Mouse (Mus musculus): ENCODE measurements around the gene Myo16. TPM values are rescaled to one million over a fixed set of nuclear protein-coding genes. Genes with fewer than 3 reads are reported as not detected.

Gene Myo16
- polyA plus RNA-seq (2015; fragmentation: Nextera tagmentation; extraction: Ambion mirVana) = 0.18 and 0.25 TPM in 2 replicates

- peak; percentile 91; the same call in 1 of the 2 replicates for ATAC-seq (ENCODE audit: low FRiP score, low TSS enrichment)
- under 1% methylated on average over 61 of the region's 61 CpGs for WGBS
- peak within 1 kb of the TSS; percentile 65 for H3K4me3 ChIP-seq (ENCODE audit: low read length)
These were observed at the start of gene Myo16 for GRCm38 (mm10) chr8:10153611-10154438. Gene Myo16 (plus strand): TSS chr8:10153911.

GRCm38 (mm10) chr8:10108516-10109271, 45.0 kb upstream of the Myo16 start:
- H3K4me1 ChIP-seq (ENCODE audit: insufficient read depth, low read length) = no peaks in the 10 kb centered on the region
- H3K27ac ChIP-seq (ENCODE audit: low read length) = no peak overlapping the region
- WGBS = 82% methylated on average over 8 of the region's 8 CpGs
- ATAC-seq (ENCODE audit: low FRiP score, low TSS enrichment) = no peak
- H3K4me3 ChIP-seq (ENCODE audit: low read length) = no peak overlapping the region
- no peak overlapping the region for H3K9ac ChIP-seq (replicated peaks; ENCODE audit: low read length)
- no peaks in the 10 kb centered on the region for H3K27me3 ChIP-seq (ENCODE audit: insufficient read depth, low read length)
- H3K36me3 ChIP-seq (ENCODE audit: insufficient read depth, low read length) = no peaks in the 10 kb centered on the region
- no peaks in the 10 kb centered on the region for H3K9me3 ChIP-seq (ENCODE audit: low read length)
- no peak overlapping the region for H3K4me2 ChIP-seq (replicated peaks; ENCODE audit: low read depth, low read length)

More at GRCm38 (mm10) chr8:10153611-10154438, at the start of gene Myo16:
- H3K4me2 ChIP-seq (replicated peaks; ENCODE audit: low read depth, low read length) = peak within 1 kb of the TSS; percentile 90
- H3K9me3 ChIP-seq (ENCODE audit: low read length) = no peaks in the 10 kb centered on the region
- H3K27ac ChIP-seq (ENCODE audit: low read length) = no peak within 1 kb of the TSS
- H3K4me1 ChIP-seq (ENCODE audit: insufficient read depth, low read length) = peaks cover 7% of the 10 kb centered on the region
- peaks cover 26% of the 10 kb centered on the region for H3K27me3 ChIP-seq (ENCODE audit: insufficient read depth, low read length)
- H3K9ac ChIP-seq (replicated peaks; ENCODE audit: low read length) = peak within 1 kb of the TSS; percentile 64
- H3K36me3 ChIP-seq (ENCODE audit: insufficient read depth, low read length) = no peaks in the 10 kb centered on the region

DNA sequence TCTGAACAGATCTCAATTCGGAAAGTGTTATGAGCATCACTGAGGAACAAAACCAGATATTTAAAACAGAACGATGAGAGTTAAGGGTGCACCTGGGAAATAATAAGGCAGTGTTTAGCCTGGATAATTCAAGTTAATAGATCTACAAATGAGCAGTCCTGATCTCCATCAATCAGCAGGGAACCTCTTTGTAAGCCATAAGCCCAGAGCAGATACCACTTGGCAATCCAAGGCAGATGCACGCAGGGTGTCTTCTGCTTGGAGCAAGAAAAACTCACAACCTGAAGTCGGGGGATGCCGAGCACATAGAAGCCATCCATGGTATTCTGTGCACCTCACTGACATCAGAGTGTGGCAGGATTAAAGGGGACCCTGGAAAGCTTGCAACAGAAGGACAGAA, 31.0 kb upstream of the Myo16 start:
- H3K27me3 ChIP-seq (ENCODE audit: insufficient read depth, low read length) = no peaks in the 10 kb centered on the region
- H3K4me3 ChIP-seq (ENCODE audit: low read length) = no peak overlapping the region
- no peaks in the 10 kb centered on the region for H3K9me3 ChIP-seq (ENCODE audit: low read length)
- 90% methylated on average over 5 of the region's 5 CpGs for WGBS
- no peaks in the 10 kb centered on the region for H3K4me1 ChIP-seq (ENCODE audit: insufficient read depth, low read length)
- H3K9ac ChIP-seq (replicated peaks; ENCODE audit: low read length) = no peak overlapping the region
- no peak overlapping the region for H3K4me2 ChIP-seq (replicated peaks; ENCODE audit: low read depth, low read length)
- ATAC-seq (ENCODE audit: low FRiP score, low TSS enrichment) = no peak
- no peak overlapping the region for H3K27ac ChIP-seq (ENCODE audit: low read length)
- no peaks in the 10 kb centered on the region for H3K36me3 ChIP-seq (ENCODE audit: insufficient read depth, low read length)

DNA sequence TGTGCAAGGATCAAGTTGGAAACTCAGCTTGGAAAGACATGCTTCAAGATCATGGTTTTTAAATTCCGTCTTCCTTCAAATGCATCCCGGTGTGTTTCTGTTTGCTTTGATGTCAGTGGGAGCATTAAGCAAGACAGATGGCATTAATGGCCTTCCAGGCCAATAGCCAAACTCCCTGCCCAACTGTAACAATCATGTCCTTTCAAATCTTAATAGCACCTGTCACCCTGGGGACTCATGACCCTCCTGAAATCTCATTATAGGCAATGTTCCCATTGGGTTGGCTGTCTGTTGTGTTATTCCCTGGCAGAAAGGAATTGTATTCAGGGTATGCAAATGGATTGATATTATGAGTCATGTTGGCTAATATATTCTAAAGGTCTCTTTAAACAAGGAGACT, 30.3 kb upstream of the Myo16 start:
- 74% methylated on average over 2 of the region's 2 CpGs for WGBS
- ATAC-seq (ENCODE audit: low FRiP score, low TSS enrichment) = no peak
- no peaks in the 10 kb centered on the region for H3K27me3 ChIP-seq (ENCODE audit: insufficient read depth, low read length)

DNA sequence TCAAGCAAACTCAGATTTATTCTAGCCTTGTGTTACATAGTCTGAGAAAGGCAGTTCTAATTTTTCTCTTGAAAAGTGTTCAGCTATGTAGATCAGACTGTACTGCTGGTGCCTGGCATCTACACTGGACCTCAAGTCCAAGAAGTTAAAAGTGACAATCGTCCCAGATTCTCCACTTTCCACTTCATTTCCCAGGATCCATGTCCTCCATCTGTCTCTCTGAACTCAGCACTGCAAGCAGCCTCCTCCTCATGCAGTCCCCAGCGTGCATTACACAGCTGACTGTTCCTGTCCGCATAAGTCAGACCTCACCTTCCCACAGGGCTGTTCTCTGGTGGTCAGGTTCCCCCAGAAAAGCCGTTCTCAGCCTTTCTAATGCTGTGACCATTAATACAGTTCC, 28.0 kb upstream of the Myo16 start:
- WGBS = 75% methylated on average over 4 of the region's 4 CpGs
- H3K36me3 ChIP-seq (ENCODE audit: insufficient read depth, low read length) = no peaks in the 10 kb centered on the region
- no peak overlapping the region for H3K4me2 ChIP-seq (replicated peaks; ENCODE audit: low read depth, low read length)
- H3K4me3 ChIP-seq (ENCODE audit: low read length) = no peak overlapping the region
- H3K9me3 ChIP-seq (ENCODE audit: low read length) = no peaks in the 10 kb centered on the region
- no peaks in the 10 kb centered on the region for H3K4me1 ChIP-seq (ENCODE audit: insufficient read depth, low read length)
- ATAC-seq (ENCODE audit: low FRiP score, low TSS enrichment) = no peak
- no peaks in the 10 kb centered on the region for H3K27me3 ChIP-seq (ENCODE audit: insufficient read depth, low read length)
- no peak overlapping the region for H3K27ac ChIP-seq (ENCODE audit: low read length)
- H3K9ac ChIP-seq (replicated peaks; ENCODE audit: low read length) = no peak overlapping the region

More for the DNA sequence above, 30.3 kb upstream of the Myo16 start:
- no peaks in the 10 kb centered on the region for H3K36me3 ChIP-seq (ENCODE audit: insufficient read depth, low read length)
- H3K9ac ChIP-seq (replicated peaks; ENCODE audit: low read length) = no peak overlapping the region
- H3K4me1 ChIP-seq (ENCODE audit: insufficient read depth, low read length) = no peaks in the 10 kb centered on the region
- no peak overlapping the region for H3K27ac ChIP-seq (ENCODE audit: low read length)
- H3K4me2 ChIP-seq (replicated peaks; ENCODE audit: low read depth, low read length) = no peak overlapping the region
- H3K9me3 ChIP-seq (ENCODE audit: low read length) = no peaks in the 10 kb centered on the region
- H3K4me3 ChIP-seq (ENCODE audit: low read length) = no peak overlapping the region

DNA sequence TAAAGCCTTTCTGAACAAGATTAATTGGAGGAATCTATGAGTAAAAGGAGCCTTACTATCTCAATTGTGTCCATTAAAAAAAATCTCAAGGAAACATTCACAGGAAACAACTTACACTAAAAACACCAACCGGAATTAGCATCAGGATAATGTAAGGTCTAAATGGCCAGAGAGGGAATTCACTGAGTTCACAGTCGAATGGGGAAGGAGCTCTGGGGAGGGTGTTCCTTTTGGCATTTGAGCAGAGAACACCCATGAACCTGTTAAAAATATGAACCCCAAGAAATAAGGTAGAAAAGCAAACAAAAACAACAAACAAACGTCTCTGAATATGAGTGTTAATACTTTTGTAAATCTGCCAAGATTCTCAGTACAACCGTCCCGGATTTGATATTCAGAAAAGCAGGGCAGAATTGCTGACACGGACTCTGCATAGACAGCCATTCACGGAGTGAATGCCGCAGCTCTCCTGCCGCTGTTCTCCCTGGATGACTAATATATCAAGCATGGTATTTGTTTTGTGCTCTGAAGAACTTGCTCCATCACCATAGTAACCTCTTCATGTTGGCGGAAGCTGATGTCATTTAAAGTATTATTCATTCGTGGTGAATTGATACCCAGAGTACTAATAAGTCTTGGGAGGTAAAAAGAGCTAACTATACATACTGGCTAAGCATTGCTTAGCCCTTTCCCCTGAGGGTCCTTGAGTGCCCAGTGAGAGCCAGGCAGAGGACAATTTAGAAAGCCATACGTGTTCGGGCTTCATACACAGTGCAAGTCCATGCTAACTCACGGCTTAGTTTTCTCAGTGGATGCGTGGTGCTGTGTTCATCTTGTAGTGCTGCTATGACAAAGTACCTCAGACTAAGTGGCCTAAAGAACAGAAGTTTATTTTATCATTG, 22.9 kb upstream of the Myo16 start:
- Histone ChIP-seq H3K4me3 (ENCODE audit: low read length) (no peak overlapping the region), H3K27ac (ENCODE audit: low read length) (no peak overlapping the region), H3K4me2 (replicated peaks; ENCODE audit: low read depth, low read length) (no peak overlapping the region), H3K36me3 (ENCODE audit: insufficient read depth, low read length) (no peaks in the 10 kb centered on the region), H3K27me3 (ENCODE audit: insufficient read depth, low read length) (no peaks in the 10 kb centered on the region), H3K9me3 (ENCODE audit: low read length) (no peaks in the 10 kb centered on the region), H3K9ac (replicated peaks; ENCODE audit: low read length) (no peak overlapping the region), H3K4me1 (ENCODE audit: insufficient read depth, low read length) (no peaks in the 10 kb centered on the region)
- ATAC-seq (ENCODE audit: low FRiP score, low TSS enrichment) = no peak
- WGBS = 66% methylated on average over 15 of the region's 15 CpGs

GRCm38 (mm10) chr8:10139536-10139935, 14.2 kb upstream of the Myo16 start:
- Histone ChIP-seq H3K9me3 (ENCODE audit: low read length) (no peaks in the 10 kb centered on the region), H3K4me1 (ENCODE audit: insufficient read depth, low read length) (no peaks in the 10 kb centered on the region), H3K36me3 (ENCODE audit: insufficient read depth, low read length) (no peaks in the 10 kb centered on the region), H3K9ac (replicated peaks; ENCODE audit: low read length) (no peak overlapping the region), H3K27me3 (ENCODE audit: insufficient read depth, low read length) (0 out of 2 replicates have a peak, but pooled peaks cover 3% of the 10 kb centered on the region), H3K27ac (ENCODE audit: low read length) (no peak overlapping the region), H3K4me3 (ENCODE audit: low read length) (no peak overlapping the region), H3K4me2 (replicated peaks; ENCODE audit: low read depth, low read length) (no peak overlapping the region)
- WGBS = 11% methylated on average over 8 of the region's 8 CpGs
- no peak for ATAC-seq (ENCODE audit: low FRiP score, low TSS enrichment)

- Histone ChIP-seq H3K9ac (replicated peaks; ENCODE audit: low read length) (no peak overlapping the region), H3K4me1 (ENCODE audit: insufficient read depth, low read length) (no peaks in the 10 kb centered on the region), H3K36me3 (ENCODE audit: insufficient read depth, low read length) (no peaks in the 10 kb centered on the region), H3K27me3 (ENCODE audit: insufficient read depth, low read length) (no peaks in the 10 kb centered on the region), H3K4me2 (replicated peaks; ENCODE audit: low read depth, low read length) (no peak overlapping the region), H3K4me3 (ENCODE audit: low read length) (no peak overlapping the region), H3K9me3 (ENCODE audit: low read length) (no peaks in the 10 kb centered on the region), H3K27ac (ENCODE audit: low read length) (no peak overlapping the region)
- no peak for ATAC-seq (ENCODE audit: low FRiP score, low TSS enrichment)
- WGBS = 84% methylated on average over 10 of the region's 10 CpGs
These were observed 9.8 kb upstream of the Myo16 start for GRCm38 (mm10) chr8:10143961-10144360.

DNA sequence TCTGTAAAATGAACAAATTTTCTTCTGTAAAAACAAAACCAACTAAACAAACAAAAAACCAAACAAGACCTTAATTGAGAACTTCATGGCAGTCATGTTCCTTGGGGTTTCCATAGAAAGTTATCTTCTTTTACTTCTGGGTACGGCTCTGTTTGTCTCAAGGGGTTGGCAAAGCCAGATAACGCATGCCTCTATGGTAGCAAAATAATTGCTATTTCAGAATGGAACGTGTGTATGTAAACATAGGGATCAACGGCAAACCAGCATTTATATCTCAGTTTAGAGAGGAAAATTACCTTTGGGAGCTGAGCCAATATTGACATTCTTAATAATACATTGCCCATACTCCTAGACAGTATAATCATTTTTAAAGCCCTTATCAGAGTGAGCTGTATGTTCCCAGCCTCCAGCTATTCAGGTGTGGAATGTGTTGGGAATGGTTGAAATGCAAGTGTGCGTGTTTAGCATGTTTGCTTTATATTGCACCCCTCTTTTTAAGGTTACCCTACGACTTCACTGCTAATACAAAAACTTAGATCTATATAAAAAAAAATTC, 1.9 kb upstream of the Myo16 start:
- no peak overlapping the region for H3K27ac ChIP-seq (ENCODE audit: low read length)
- peaks cover 7% of the 10 kb centered on the region for H3K4me1 ChIP-seq (ENCODE audit: insufficient read depth, low read length)
- H3K9ac ChIP-seq (replicated peaks; ENCODE audit: low read length) = no peak overlapping the region
- H3K4me3 ChIP-seq (ENCODE audit: low read length) = no peak overlapping the region
- H3K27me3 ChIP-seq (ENCODE audit: insufficient read depth, low read length) = peaks cover 26% of the 10 kb centered on the region
- no peaks in the 10 kb centered on the region for H3K36me3 ChIP-seq (ENCODE audit: insufficient read depth, low read length)
- no peak overlapping the region for H3K4me2 ChIP-seq (replicated peaks; ENCODE audit: low read depth, low read length)
- ATAC-seq (ENCODE audit: low FRiP score, low TSS enrichment) = no peak
- no peaks in the 10 kb centered on the region for H3K9me3 ChIP-seq (ENCODE audit: low read length)
- 84% methylated on average over 6 of the region's 6 CpGs for WGBS
